Mouse (Mus musculus) intestine, embryonic 14.5 days (tissue): Measurements from ENCODE around the gene Palld. TPM values are rescaled to one million over a fixed set of nuclear protein-coding genes. Genes with fewer than 3 reads are reported as not detected.

Source experiments
- ATAC-seq: fragments of 200-750 bp; cut with Nextera tagmentation; replicated peaks from 2 replicates; pipeline ENCODE4 v1.8.0; 2017; ENCODE audit warnings: low read depth, moderate number of reproducible peaks, moderate TSS enrichment, moderate library complexity; ENCODE audit not compliant: low FRiP score, low TSS enrichment
- DNase-seq: peaks from one replicate; pipeline ENCODE4 v3.0.0-alpha.2; 2018; ENCODE audit warnings: low spot score
- H3K27ac ChIP-seq: fragments of 300-500 bp; sonication (generic); 2 replicates; pipeline ENCODE4 v1.5.1; 2014; ENCODE audit warnings: low read depth, mild to moderate bottlenecking, control low read depth
- H3K27me3 ChIP-seq: fragments of 300-500 bp; sonication (generic); replicated peaks from 2 replicates; pipeline ENCODE4 v1.6.1; 2014; ENCODE audit warnings: low read length, control low read depth; ENCODE audit not compliant: control insufficient read depth, insufficient read depth
- H3K36me3 ChIP-seq: fragments of 300-500 bp; sonication (generic); 2 replicates; pipeline ENCODE4 v1.6.1; 2014; ENCODE audit warnings: low read length, control low read depth; ENCODE audit not compliant: control insufficient read depth, insufficient read depth
- H3K4me1 ChIP-seq: fragments of 300-500 bp; sonication (generic); replicated peaks from 2 replicates; pipeline ENCODE4 v1.6.1; 2014; ENCODE audit warnings: low read length, control low read depth, mixed read lengths; ENCODE audit not compliant: control insufficient read depth, insufficient read depth
- H3K4me2 ChIP-seq: fragments of 300-500 bp; sonication (generic); 2 replicates; pipeline ENCODE4 v1.6.1; 2014; ENCODE audit warnings: low read length
- H3K4me3 ChIP-seq: fragments of 300-500 bp; sonication (generic); 2 replicates; pipeline ENCODE4 v1.5.1; 2014; ENCODE audit warnings: low read depth, low read length, control low read depth, mixed read lengths
- H3K9ac ChIP-seq: fragments of 300-500 bp; sonication (generic); 2 replicates; pipeline ENCODE4 v1.6.1; 2014; ENCODE audit warnings: mild to moderate bottlenecking, low read length
- H3K9me3 ChIP-seq: fragments of 300-500 bp; sonication (generic); 2 replicates; pipeline ENCODE4 v1.6.1; 2016; ENCODE audit warnings: low read length, control low read depth; ENCODE audit not compliant: control insufficient read depth
- WGBS: fragments of 180-500 bp; shearing (Covaris S2); extraction: QIAGEN DNeasy Blood & Tissue Kit; methylation state at CpG from one replicate; pipeline ENCODE4 v1.1.7; 2014; 5-methylcytosine and 5-hydroxymethylcytosine counted together
- polyA plus RNA-seq: library from polyadenylated mRNA; unstranded; fragments of >200 nt; fragmentation: Nextera tagmentation; extraction: Ambion mirVana; gene quantifications from 2 replicates; pipeline ENCODE4 v1.2.1, GENCODE M21; 2014

The Palld gene
- polyA plus RNA-seq, 1 experiment from 2014 or later, result 66.4 TPM

- Histone ChIP-seq H3K4me1 (peaks cover 16% of the 10 kb centered on the region; the same call in 1 of the 2 replicates), H3K9me3 (no peaks in the 10 kb centered on the region), H3K9ac (peak overlapping the region; percentile 68), H3K4me2 (peak overlapping the region; percentile 65), H3K36me3 (no peaks in the 10 kb centered on the region), H3K27ac (peak overlapping the region; percentile 59; the same call in 1 of the 2 replicates), H3K4me3 (peak overlapping the region; percentile 50), H3K27me3 (0 out of 2 replicates have a peak, but pooled peaks cover 3% of the 10 kb centered on the region)
- peak; percentile 81 for DNase-seq
- peak; percentile 73 for ATAC-seq
- whole genome bisulfite sequencing, result under 1% methylated on average over 43 of the region's 44 CpGs
These were observed 142.9 kb downstream of the Palld start for GRCm38 (mm10) chr8:61759327-61760189.

GRCm38 (mm10) chr8:61758686-61759326, 143.7 kb downstream of the Palld start:
- ATAC-seq, result no peak
- peak overlapping the region; percentile 18; the same call in 1 of the 2 replicates for H3K9ac ChIP-seq

GRCm38 (mm10) chr8:61756971-61757965, 145.2 kb downstream of the Palld start:
- H3K9me3 ChIP-seq, result no peaks in the 10 kb centered on the region
- H3K4me3 ChIP-seq, result peak overlapping the region; percentile 2; the same call in 1 of the 2 replicates
- H3K36me3 ChIP-seq, result no peaks in the 10 kb centered on the region
- no peak for ATAC-seq
- H3K27me3 ChIP-seq, result 0 out of 2 replicates have a peak, but pooled peaks cover 3% of the 10 kb centered on the region
- H3K27ac ChIP-seq, result no peak overlapping the region
- WGBS, result 26% methylated on average over 18 of the region's 18 CpGs
- peak; percentile 53 for DNase-seq
- H3K4me1 ChIP-seq, result peaks cover 16% of the 10 kb centered on the region; the same call in 1 of the 2 replicates
- H3K9ac ChIP-seq, result no peak overlapping the region
- H3K4me2 ChIP-seq, result peak overlapping the region; percentile 65

More at GRCm38 (mm10) chr8:61758686-61759326, 143.7 kb downstream of the Palld start:
- H3K4me2 ChIP-seq, result peak overlapping the region; percentile 65
- peak overlapping the region; percentile 50 for H3K4me3 ChIP-seq
- peaks cover 16% of the 10 kb centered on the region; the same call in 1 of the 2 replicates for H3K4me1 ChIP-seq
- peak; percentile 50 for DNase-seq
- H3K27me3 ChIP-seq, result 0 out of 2 replicates have a peak, but pooled peaks cover 3% of the 10 kb centered on the region
- no peaks in the 10 kb centered on the region for H3K9me3 ChIP-seq
- H3K36me3 ChIP-seq, result no peaks in the 10 kb centered on the region
- WGBS, result 29% methylated on average over 8 of the region's 8 CpGs
- H3K27ac ChIP-seq, result no peak overlapping the region

- ATAC-seq, result no peak
- H3K36me3 ChIP-seq, result no peaks in the 10 kb centered on the region
- H3K4me3 ChIP-seq, result no peak overlapping the region
- no peak overlapping the region for H3K9ac ChIP-seq
- no peaks in the 10 kb centered on the region for H3K9me3 ChIP-seq
- H3K4me1 ChIP-seq, result peaks cover 14% of the 10 kb centered on the region; the same call in 1 of the 2 replicates
- no peak overlapping the region for H3K4me2 ChIP-seq
- H3K27me3 ChIP-seq, result 0 out of 2 replicates have a peak, but pooled peaks cover under 1% of the 10 kb centered on the region
- 63% methylated on average over 2 of the region's 2 CpGs for WGBS
- no peak overlapping the region for H3K27ac ChIP-seq
- DNase-seq, result peak; percentile 7
These were observed 147.3 kb downstream of the Palld start for GRCm38 (mm10) chr8:61755186-61755585.

GRCm38 (mm10) chr8:61747070-61747469, 155.4 kb downstream of the Palld start:
- Histone ChIP-seq H3K36me3 (no peaks in the 10 kb centered on the region), H3K9me3 (peaks cover 4% of the 10 kb centered on the region; the same call in 1 of the 2 replicates), H3K9ac (no peak overlapping the region), H3K4me1 (peaks cover 9% of the 10 kb centered on the region), H3K4me3 (no peak overlapping the region), H3K4me2 (no peak overlapping the region), H3K27me3 (no peaks in the 10 kb centered on the region), H3K27ac (no peak overlapping the region)
- no peak for DNase-seq
- WGBS, result 90% methylated on average over 5 of the region's 5 CpGs
- no peak for ATAC-seq

- ATAC-seq (no peak), DNase-seq (no peak)
- Histone ChIP-seq H3K36me3 (no peaks in the 10 kb centered on the region), H3K9ac (no peak overlapping the region), H3K27ac (no peak overlapping the region; the same call in 1 of the 2 replicates), H3K4me3 (no peak overlapping the region), H3K27me3 (no peaks in the 10 kb centered on the region), H3K4me1 (peaks cover 9% of the 10 kb centered on the region), H3K4me2 (no peak overlapping the region), H3K9me3 (peaks cover 4% of the 10 kb centered on the region; the same call in 1 of the 2 replicates)
- WGBS, result 42% methylated on average over 10 of the region's 10 CpGs
These were observed 157.1 kb downstream of the Palld start for GRCm38 (mm10) chr8:61745181-61745980.

GRCm38 (mm10) chr8:61743764-61744562, 158.5 kb downstream of the Palld start:
- Histone ChIP-seq H3K4me1 (peaks cover 9% of the 10 kb centered on the region), H3K9me3 (no peaks in the 10 kb centered on the region)
- DNase-seq, result peak; percentile 51

More at GRCm38 (mm10) chr8:61743764-61744562, 158.5 kb downstream of the Palld start:
- Histone ChIP-seq H3K9ac (no peak overlapping the region), H3K27ac (no peak overlapping the region), H3K4me2 (no peak overlapping the region), H3K36me3 (no peaks in the 10 kb centered on the region), H3K4me3 (no peak overlapping the region), H3K27me3 (no peaks in the 10 kb centered on the region)
- ATAC-seq, result peak; percentile 92
- 73% methylated on average over 6 of the region's 6 CpGs for WGBS
